Mouse (Mus musculus) urinary bladder, postnatal 14 days (tissue): ENCODE data around the gene Slfn14.
"Not testable (repeated sequence)": the region's sequence is repeated elsewhere in the genome, so short reads cannot be mapped to it uniquely, and the experiment has no call there.

Source experiments
- DNase-seq: peaks from one replicate; pipeline ENCODE4 v3.0.0; 2021; ENCODE audit warnings: low spot score

The Slfn14 gene

GRCm38 (mm10) chr11:83282084-83282483 is 4.4 kb downstream of the Slfn14 start:
- DNase-seq = no peak

DNA sequence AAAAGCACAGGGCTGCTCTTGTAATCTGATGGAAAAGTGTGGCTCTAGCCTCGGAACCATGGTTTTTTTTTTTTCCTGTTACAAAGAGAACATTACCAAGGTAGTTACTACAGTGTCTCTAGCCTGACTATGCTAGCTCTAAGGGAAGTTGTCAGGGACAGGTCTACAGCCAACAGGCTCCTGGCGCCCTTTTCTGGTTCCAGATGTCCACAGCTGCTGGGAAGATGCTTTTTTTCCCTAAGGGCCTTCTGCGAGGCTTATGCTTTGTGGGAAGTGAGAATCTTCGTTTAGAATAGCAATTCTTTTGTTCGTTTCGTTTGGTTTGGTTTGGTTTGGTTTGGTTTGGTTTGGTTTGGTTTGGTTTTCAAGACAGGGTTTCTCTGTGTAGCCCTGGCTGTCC is 6.8 kb downstream of the Slfn14 start:
- peak; percentile 30 for DNase-seq

- no peak for DNase-seq
Measured at GRCm38 (mm10) chr11:83279024-83279423, 7.5 kb downstream of the Slfn14 start.

- no peak for DNase-seq
Measured at GRCm38 (mm10) chr11:83276251-83276650, 10.3 kb downstream of the Slfn14 start.

GRCm38 (mm10) chr11:83271951-83272843 is 14.3 kb downstream of the Slfn14 start:
- no peak for DNase-seq

- DNase-seq = peak; percentile 76
Measured at GRCm38 (mm10) chr11:83271151-83271950, 15.2 kb downstream of the Slfn14 start.

GRCm38 (mm10) chr11:83270842-83271150 is 15.7 kb downstream of the Slfn14 start:
- DNase-seq = no peak

DNA sequence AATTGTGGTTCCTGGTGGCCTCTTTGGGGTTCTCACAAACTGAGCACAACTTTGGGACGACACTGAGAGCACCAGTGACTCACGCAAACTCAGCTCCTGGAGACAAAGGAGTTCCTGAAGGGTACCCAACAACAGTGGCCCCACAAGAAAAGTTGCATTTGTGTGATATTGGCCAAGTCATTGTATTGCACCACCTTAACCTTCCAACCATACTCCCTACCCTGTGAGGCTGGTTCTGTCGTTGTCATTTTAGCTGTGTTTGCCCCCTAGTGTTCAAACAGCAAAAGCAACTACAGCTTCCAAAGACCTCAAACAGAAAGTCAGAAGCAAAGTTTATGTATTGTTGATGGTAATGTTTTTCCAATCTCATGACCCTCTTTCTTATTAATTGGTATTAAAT is 23.4 kb downstream of the Slfn14 start:
- no peak for DNase-seq

DNA sequence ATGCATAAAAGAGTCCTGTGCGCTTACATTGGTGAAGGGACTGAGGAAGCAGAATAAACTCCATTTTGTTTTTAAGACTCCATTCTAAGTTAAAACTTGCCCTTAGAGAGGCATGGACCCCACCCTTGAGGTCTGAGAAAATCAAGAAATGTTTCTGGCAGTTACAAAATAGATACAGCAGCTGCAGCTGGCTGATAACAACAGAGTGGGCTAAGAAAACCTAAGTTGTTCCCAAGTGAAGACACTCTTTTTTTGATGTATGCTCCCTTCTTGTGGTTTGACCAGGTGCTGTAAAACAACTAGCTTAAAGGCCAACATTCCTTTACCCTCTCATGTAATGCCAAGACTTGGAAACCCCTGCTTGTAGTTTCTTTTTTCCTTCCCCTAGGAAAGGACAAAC is 23.9 kb downstream of the Slfn14 start:
- DNase-seq = no peak

GRCm38 (mm10) chr11:83257211-83257610 is 29.3 kb downstream of the Slfn14 start:
- DNase-seq = not testable (repeated sequence)

- no peak for DNase-seq
Measured at GRCm38 (mm10) chr11:83239811-83240210, 46.7 kb downstream of the Slfn14 start.

DNA sequence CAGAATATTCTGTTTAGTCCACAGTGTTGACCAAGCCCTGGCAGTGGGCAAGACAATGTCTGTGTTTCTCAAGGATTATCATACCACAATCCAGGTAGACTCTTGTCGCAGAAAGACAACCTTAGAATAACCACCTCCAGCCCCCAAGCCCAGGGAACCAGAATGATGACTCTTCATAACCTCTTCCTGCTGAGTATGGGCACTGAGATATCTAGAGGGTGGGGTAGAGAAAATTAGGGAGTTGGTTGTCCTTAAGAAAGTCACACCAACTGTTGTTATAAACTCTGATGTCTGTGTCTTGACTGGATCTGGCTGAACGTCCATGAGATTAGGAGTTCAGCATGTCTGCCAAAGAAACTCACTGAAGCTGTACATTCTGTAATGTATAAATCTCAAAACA is 48.1 kb downstream of the Slfn14 start:
- DNase-seq = no peak

DNA sequence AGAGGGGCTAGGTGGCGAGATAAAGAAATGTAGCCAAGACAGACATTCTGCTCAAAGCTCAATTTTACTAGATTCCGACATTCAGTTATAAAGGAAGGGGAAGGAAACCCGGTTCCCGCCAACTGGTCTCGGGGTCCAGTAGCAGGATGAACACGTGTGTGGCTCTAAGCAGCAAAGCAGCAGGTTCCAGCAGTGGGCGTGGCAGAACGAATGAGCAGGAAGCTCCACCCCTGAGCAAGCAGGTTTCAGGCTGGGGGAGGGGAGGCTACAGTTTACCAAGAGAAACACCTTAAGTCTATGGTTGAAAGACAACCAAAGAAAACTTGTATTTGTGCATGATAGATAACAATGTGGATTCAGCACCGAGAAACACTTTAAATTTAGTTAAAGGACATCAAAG is 49.1 kb downstream of the Slfn14 start:
- DNase-seq = not testable (repeated sequence)

- DNase-seq = not testable (repeated sequence)
Measured at GRCm38 (mm10) chr11:83233621-83234020, 52.9 kb downstream of the Slfn14 start.

DNA sequence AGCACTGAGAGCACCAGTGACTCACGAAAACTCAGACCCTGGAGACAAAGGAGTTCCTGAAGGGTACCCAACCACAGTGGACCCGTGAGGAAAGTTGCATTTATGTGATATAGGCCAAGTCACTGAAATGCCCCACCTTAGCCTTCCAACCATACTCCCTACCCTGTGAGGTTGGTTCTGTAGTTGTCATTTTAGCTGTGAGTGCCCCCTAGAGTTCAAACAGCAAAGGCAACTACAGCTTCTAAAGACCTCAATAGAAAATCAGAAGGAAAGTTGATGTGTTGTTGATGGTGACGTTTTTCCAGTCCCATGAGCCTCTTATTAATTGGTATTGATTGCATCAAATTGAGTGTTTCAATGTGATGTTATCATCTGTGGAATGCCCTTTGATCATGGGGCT is 55.6 kb downstream of the Slfn14 start:
- DNase-seq = no peak

- DNase-seq = no peak
Measured at GRCm38 (mm10) chr11:83227926-83228723, 58.4 kb downstream of the Slfn14 start.

- DNase-seq = no peak
Measured at GRCm38 (mm10) chr11:83225371-83225960, 61.1 kb downstream of the Slfn14 start.
